Mouse (Mus musculus): ENCODE results near the gene Agbl1. TPM values are rescaled to one million over a fixed set of nuclear protein-coding genes. Genes with fewer than 3 reads are reported as not detected.

Agbl1 gene
- polyA plus RNA-seq, 1 experiment from 2014 or later, result not detected

GRCm38 (mm10) chr7:77009571-77009970 lies 779.9 kb downstream of the Agbl1 start:
- WGBS, result 85% methylated on average over 3 of the region's 3 CpGs
- ATAC-seq (ENCODE audit: insufficient number of reproducible peaks, insufficient read depth, low FRiP score, low TSS enrichment, low read depth), result no peak
- H3K4me2 ChIP-seq, result no peak overlapping the region
- H3K27me3 ChIP-seq, result no peaks in the 10 kb centered on the region
- H3K9ac ChIP-seq (replicated peaks), result no peak overlapping the region
- H3K27ac ChIP-seq, result no peak overlapping the region
- H3K9me3 ChIP-seq, result no peaks in the 10 kb centered on the region
- no peaks in the 10 kb centered on the region for H3K4me1 ChIP-seq (replicated peaks)
- no peak overlapping the region for H3K4me3 ChIP-seq (replicated peaks)
- H3K36me3 ChIP-seq, result no peaks in the 10 kb centered on the region

DNA sequence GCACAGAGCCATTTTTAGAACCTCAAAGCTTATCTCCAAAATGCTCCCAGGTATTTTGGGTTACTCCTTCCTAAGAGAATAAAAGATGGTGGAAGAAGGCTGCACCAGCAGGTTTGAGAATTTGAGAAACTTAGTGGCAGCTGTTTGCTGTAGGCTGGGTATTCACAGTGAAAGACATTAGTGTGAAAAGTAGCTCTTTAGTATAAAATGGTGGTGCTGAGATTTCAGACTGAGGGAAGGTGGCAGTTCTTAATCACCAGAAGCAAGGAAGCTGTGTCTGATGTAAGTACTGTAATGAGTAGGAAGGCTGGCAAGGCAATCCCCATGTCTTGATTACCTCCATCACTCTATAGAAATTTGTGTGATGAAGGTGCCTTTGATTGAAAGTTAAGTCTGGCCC lies 799.3 kb downstream of the Agbl1 start:
- Histone ChIP-seq H3K9me3 (no peaks in the 10 kb centered on the region), H3K27ac (no peak overlapping the region), H3K4me3 (replicated peaks) (no peak overlapping the region), H3K27me3 (no peaks in the 10 kb centered on the region), H3K4me2 (no peak overlapping the region), H3K36me3 (no peaks in the 10 kb centered on the region), H3K4me1 (replicated peaks) (no peaks in the 10 kb centered on the region), H3K9ac (replicated peaks) (no peak overlapping the region)
- ATAC-seq (ENCODE audit: insufficient number of reproducible peaks, insufficient read depth, low FRiP score, low TSS enrichment, low read depth), result no peak

- Histone ChIP-seq H3K4me2 (no peak overlapping the region), H3K9ac (replicated peaks) (no peak overlapping the region), H3K27me3 (no peaks in the 10 kb centered on the region), H3K27ac (no peak overlapping the region), H3K4me1 (replicated peaks) (no peaks in the 10 kb centered on the region), H3K9me3 (no peaks in the 10 kb centered on the region), H3K4me3 (replicated peaks) (no peak overlapping the region), H3K36me3 (no peaks in the 10 kb centered on the region)
- ATAC-seq (ENCODE audit: insufficient number of reproducible peaks, insufficient read depth, low FRiP score, low TSS enrichment, low read depth), result no peak
Observed at GRCm38 (mm10) chr7:77076033-77076432, 846.3 kb downstream of the Agbl1 start.

- Histone ChIP-seq H3K27me3 (no peaks in the 10 kb centered on the region), H3K27ac (no peak overlapping the region), H3K36me3 (no peaks in the 10 kb centered on the region), H3K9ac (replicated peaks) (no peak overlapping the region), H3K4me1 (replicated peaks) (no peaks in the 10 kb centered on the region), H3K9me3 (no peaks in the 10 kb centered on the region), H3K4me3 (replicated peaks) (no peak overlapping the region), H3K4me2 (no peak overlapping the region)
- no peak for ATAC-seq (ENCODE audit: insufficient number of reproducible peaks, insufficient read depth, low FRiP score, low TSS enrichment, low read depth)
- WGBS, result 88% methylated on average over 1 of the region's 1 CpGs
Observed at GRCm38 (mm10) chr7:77087266-77087665, 857.6 kb downstream of the Agbl1 start.

GRCm38 (mm10) chr7:77095153-77095552 lies 865.5 kb downstream of the Agbl1 start:
- 68% methylated on average over 2 of the region's 2 CpGs for WGBS

DNA sequence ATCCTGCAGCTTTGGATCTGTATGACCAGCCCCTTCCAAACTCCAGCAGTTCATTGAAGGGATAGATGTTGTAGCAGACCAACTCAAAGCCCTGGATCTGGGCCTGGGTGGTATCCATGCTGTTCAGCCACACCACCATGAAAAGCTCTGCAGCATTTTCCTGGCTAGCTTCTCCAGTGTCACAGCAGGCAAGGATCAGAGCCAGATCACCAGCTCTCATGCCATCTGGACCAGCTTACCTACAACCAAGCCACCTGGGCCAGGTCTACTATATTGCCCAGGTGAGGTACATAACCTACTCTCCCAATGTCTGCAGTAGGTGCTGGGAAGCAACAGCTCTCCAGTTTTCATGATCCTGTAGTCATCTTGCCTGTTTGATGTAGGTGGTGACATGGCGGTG lies 884.3 kb downstream of the Agbl1 start:
- Histone ChIP-seq H3K9me3 (no peaks in the 10 kb centered on the region), H3K4me2 (no peak overlapping the region), H3K9ac (replicated peaks) (no peak overlapping the region), H3K27ac (no peak overlapping the region), H3K27me3 (no peaks in the 10 kb centered on the region), H3K4me3 (replicated peaks) (no peak overlapping the region), H3K36me3 (no peaks in the 10 kb centered on the region), H3K4me1 (replicated peaks) (no peaks in the 10 kb centered on the region)
- 97% methylated on average over 1 of the region's 1 CpGs for WGBS
- ATAC-seq (ENCODE audit: insufficient number of reproducible peaks, insufficient read depth, low FRiP score, low TSS enrichment, low read depth), result no peak

More at GRCm38 (mm10) chr7:77095153-77095552, 865.5 kb downstream of the Agbl1 start:
- no peak overlapping the region for H3K9ac ChIP-seq (replicated peaks)
- no peak overlapping the region for H3K4me2 ChIP-seq
- H3K9me3 ChIP-seq, result no peaks in the 10 kb centered on the region
- no peaks in the 10 kb centered on the region for H3K4me1 ChIP-seq (replicated peaks)
- H3K4me3 ChIP-seq (replicated peaks), result no peak overlapping the region
- H3K36me3 ChIP-seq, result no peaks in the 10 kb centered on the region
- no peak for ATAC-seq (ENCODE audit: insufficient number of reproducible peaks, insufficient read depth, low FRiP score, low TSS enrichment, low read depth)
- no peak overlapping the region for H3K27ac ChIP-seq
- no peaks in the 10 kb centered on the region for H3K27me3 ChIP-seq

- Histone ChIP-seq H3K4me2 (no peak overlapping the region), H3K4me1 (replicated peaks) (no peaks in the 10 kb centered on the region), H3K9ac (replicated peaks) (no peak overlapping the region), H3K27ac (no peak overlapping the region), H3K36me3 (no peaks in the 10 kb centered on the region), H3K27me3 (no peaks in the 10 kb centered on the region), H3K9me3 (no peaks in the 10 kb centered on the region), H3K4me3 (replicated peaks) (no peak overlapping the region)
- ATAC-seq (ENCODE audit: insufficient number of reproducible peaks, insufficient read depth, low FRiP score, low TSS enrichment, low read depth), result no peak
- 66% methylated on average over 1 of the region's 1 CpGs for WGBS
Observed at GRCm38 (mm10) chr7:77129045-77129444, 899.4 kb downstream of the Agbl1 start.

GRCm38 (mm10) chr7:77131950-77132349 lies 902.3 kb downstream of the Agbl1 start:
- Histone ChIP-seq H3K4me1 (replicated peaks) (no peaks in the 10 kb centered on the region), H3K4me3 (replicated peaks) (no peak overlapping the region), H3K36me3 (no peaks in the 10 kb centered on the region), H3K4me2 (no peak overlapping the region), H3K27ac (no peak overlapping the region), H3K9me3 (no peaks in the 10 kb centered on the region), H3K27me3 (no peaks in the 10 kb centered on the region), H3K9ac (replicated peaks) (no peak overlapping the region)
- 34% methylated on average over 7 of the region's 7 CpGs for WGBS
- no peak for ATAC-seq (ENCODE audit: insufficient number of reproducible peaks, insufficient read depth, low FRiP score, low TSS enrichment, low read depth)

DNA sequence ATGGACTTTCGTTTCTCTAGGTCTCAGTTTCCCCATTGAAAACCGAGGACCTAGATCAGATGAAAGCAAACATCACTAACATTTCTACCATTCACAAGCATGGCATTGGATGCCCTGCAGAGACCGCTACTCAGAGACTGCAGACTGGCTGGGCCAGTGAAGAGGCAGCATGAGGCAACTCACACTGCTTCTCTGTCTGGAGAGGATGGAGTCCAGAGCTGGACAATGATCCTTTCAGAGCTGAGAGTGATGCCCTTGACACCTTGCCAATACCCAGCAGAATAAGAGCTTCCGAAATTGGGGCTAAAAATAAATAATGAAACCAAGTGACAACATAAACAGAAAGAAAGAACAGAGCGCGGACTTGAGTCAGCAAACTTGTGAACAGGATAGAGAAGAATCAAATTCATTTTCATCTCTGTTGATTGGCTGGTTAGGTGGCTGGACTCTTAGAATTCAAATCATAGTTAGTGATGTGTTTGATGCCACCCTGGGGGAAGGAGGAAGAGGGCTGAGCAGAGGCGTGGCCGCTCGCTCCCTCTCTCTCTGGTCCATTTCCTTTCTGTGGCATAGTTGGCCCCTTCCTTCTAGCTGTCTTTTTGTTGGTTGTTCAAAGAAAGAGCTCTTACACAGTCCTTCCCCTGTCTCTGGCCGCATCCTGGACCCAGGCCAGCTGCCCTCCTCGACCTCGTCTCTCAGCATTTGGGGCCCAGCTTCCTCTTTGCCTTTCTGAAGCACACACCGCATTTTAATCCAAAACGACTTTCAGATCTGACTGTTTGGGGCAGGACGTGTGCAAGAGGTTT lies 903.1 kb downstream of the Agbl1 start:
- Histone ChIP-seq H3K27me3 (no peaks in the 10 kb centered on the region), H3K4me3 (replicated peaks) (no peak overlapping the region), H3K9ac (replicated peaks) (no peak overlapping the region), H3K4me1 (replicated peaks) (no peaks in the 10 kb centered on the region), H3K36me3 (no peaks in the 10 kb centered on the region), H3K9me3 (no peaks in the 10 kb centered on the region), H3K4me2 (no peak overlapping the region), H3K27ac (no peak overlapping the region)
- 69% methylated on average over 15 of the region's 15 CpGs for WGBS
- no peak for ATAC-seq (ENCODE audit: insufficient number of reproducible peaks, insufficient read depth, low FRiP score, low TSS enrichment, low read depth)

GRCm38 (mm10) chr7:77134860-77135259 lies 905.2 kb downstream of the Agbl1 start:
- H3K27me3 ChIP-seq, result no peaks in the 10 kb centered on the region
- ATAC-seq (ENCODE audit: insufficient number of reproducible peaks, insufficient read depth, low FRiP score, low TSS enrichment, low read depth), result no peak
- H3K4me2 ChIP-seq, result no peak overlapping the region
- H3K9me3 ChIP-seq, result no peaks in the 10 kb centered on the region
- WGBS, result 96% methylated on average over 2 of the region's 2 CpGs
- no peak overlapping the region for H3K27ac ChIP-seq
- H3K4me1 ChIP-seq (replicated peaks), result no peaks in the 10 kb centered on the region
- H3K4me3 ChIP-seq (replicated peaks), result no peak overlapping the region
- H3K9ac ChIP-seq (replicated peaks), result no peak overlapping the region
- H3K36me3 ChIP-seq, result no peaks in the 10 kb centered on the region

GRCm38 (mm10) chr7:77138707-77139106 lies 909.0 kb downstream of the Agbl1 start:
- H3K27ac ChIP-seq, result no peak overlapping the region
- H3K4me3 ChIP-seq (replicated peaks), result no peak overlapping the region
- ATAC-seq (ENCODE audit: insufficient number of reproducible peaks, insufficient read depth, low FRiP score, low TSS enrichment, low read depth), result no peak
- no peaks in the 10 kb centered on the region for H3K9me3 ChIP-seq
- H3K4me2 ChIP-seq, result no peak overlapping the region
- no peak overlapping the region for H3K9ac ChIP-seq (replicated peaks)
- H3K27me3 ChIP-seq, result no peaks in the 10 kb centered on the region
- no peaks in the 10 kb centered on the region for H3K4me1 ChIP-seq (replicated peaks)
- H3K36me3 ChIP-seq, result no peaks in the 10 kb centered on the region

DNA sequence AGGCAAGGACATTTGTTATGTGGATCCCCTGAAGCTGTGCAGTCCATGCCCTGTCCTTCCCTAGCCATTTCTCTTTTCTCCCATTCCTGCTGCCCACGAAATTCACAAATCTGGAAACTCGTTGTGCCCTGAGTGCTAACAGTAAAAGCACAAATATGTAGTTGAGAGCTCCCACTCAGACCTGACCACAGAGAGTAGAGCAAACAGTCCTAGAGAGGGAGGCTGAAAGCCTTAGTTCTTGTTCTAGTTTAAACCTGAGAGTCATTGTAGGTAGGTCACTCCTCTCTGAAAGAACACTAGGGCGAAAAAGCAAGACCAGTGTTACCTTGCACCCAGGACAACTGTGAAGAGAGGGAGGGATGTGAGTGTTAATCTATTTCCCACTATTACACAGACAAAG lies 917.8 kb downstream of the Agbl1 start:
- H3K4me1 ChIP-seq (replicated peaks), result no peaks in the 10 kb centered on the region
- no peaks in the 10 kb centered on the region for H3K27me3 ChIP-seq
- 79% methylated on average over 3 of the region's 3 CpGs for WGBS
- no peak for ATAC-seq (ENCODE audit: insufficient number of reproducible peaks, insufficient read depth, low FRiP score, low TSS enrichment, low read depth)
- H3K27ac ChIP-seq, result no peak overlapping the region
- H3K9ac ChIP-seq (replicated peaks), result no peak overlapping the region
- no peaks in the 10 kb centered on the region for H3K9me3 ChIP-seq
- no peak overlapping the region for H3K4me2 ChIP-seq
- H3K36me3 ChIP-seq, result no peaks in the 10 kb centered on the region
- H3K4me3 ChIP-seq (replicated peaks), result no peak overlapping the region

All from limb, embryonic 12.5 days (tissue).